Mouse (Mus musculus) heart, postnatal 4 days (tissue): Measurements from ENCODE around the gene Trim13. TPM values are rescaled to one million over a fixed set of nuclear protein-coding genes. Genes with fewer than 3 reads are reported as not detected.
A peak's percentile ranks its signal among the peaks of the same experiment; 100 is the strongest.

Experiments
- DNase-seq: peaks from one replicate; pipeline ENCODE4 v3.0.0; 2021
- microRNA-seq, 2 experiments: library from miRNA; unstranded; fragments of <30 nt; microRNA quantifications; one replicate each; pipeline ENCODE4 v1.2.0; 2021 to 2022
- total RNA-seq, 2 experiments: library from RNA; stranded (reverse); gene quantifications; 2 replicates each; pipeline ENCODE4 v1.2.3; 2021

Trim13 gene
- total RNA-seq, 2 experiments from 2014 or later = 9.7 to 11.3 TPM

GRCm38 (mm10) chr14:61620371-61620770 lies 22.3 kb downstream of the Trim13 start:
- no peak for DNase-seq

GRCm38 (mm10) chr14:61635969-61636368 lies 37.9 kb downstream of the Trim13 start:
- DNase-seq = no peak

- no peak for DNase-seq
Observed at GRCm38 (mm10) chr14:61642668-61643067, 44.6 kb downstream of the Trim13 start.

GRCm38 (mm10) chr14:61645547-61645946 lies 47.5 kb downstream of the Trim13 start:
- no peak for DNase-seq

- peak; percentile 51 for DNase-seq
Observed at GRCm38 (mm10) chr14:61647182-61647880, 49.3 kb downstream of the Trim13 start.

- peak; percentile 70 for DNase-seq
Observed at GRCm38 (mm10) chr14:61647881-61648684, 50.0 kb downstream of the Trim13 start.

GRCm38 (mm10) chr14:61648685-61649504 lies 50.8 kb downstream of the Trim13 start:
- DNase-seq = peak; percentile 97

- DNase-seq = peak; percentile 62
Observed at GRCm38 (mm10) chr14:61650291-61650960, 52.4 kb downstream of the Trim13 start.

Small RNA genes within 50 kb of the gene (microRNA-seq; reads per million reads assigned to microRNA genes)
- 2,352 to 3,409 reads per million in 2 experiments for gene Mir15a
- gene Mir16-1 = 467 to 889 reads per million in 2 experiments

Other genes with a start within 250 kb of the Trim13 start
- 1 to 10 TPM; 2.0 to 2.1 TPM for gene Ebpl, start 237.8 kb upstream of the Trim13 start, total RNA-seq
- 10 to 100 TPM; 40.2 to 41.4 TPM for gene Kpna3, start 158.4 kb upstream of the Trim13 start, total RNA-seq
- gene Spryd7, start 41.4 kb upstream of the Trim13 start, total RNA-seq = 10 to 100 TPM; 33.5 to 35.3 TPM
- gene Kcnrg, start 9.2 kb downstream of the Trim13 start, total RNA-seq = under 1 TPM; 0.24 to 0.25 TPM